Mouse (Mus musculus) megakaryocyte progenitor cell, adult 5-6 weeks (primary cell): ENCODE results near the gene Fmnl2. TPM values are rescaled to one million over a fixed set of nuclear protein-coding genes. Genes with fewer than 3 reads are reported as not detected.

ENCODE experiments used
- ATAC-seq: replicated peaks from 2 replicates; pipeline ENCODE4 v1.8.0; 2016; ENCODE audit warnings: mild to moderate bottlenecking, moderate TSS enrichment, inconsistent platforms; ENCODE audit not compliant: poor library complexity
- total RNA-seq, 2 experiments: library from RNA; stranded (forward) in 1 of 2; stranded (reverse) in 1 of 2; fragments of 157-497, 149-512 nt in 1 of 2; fragments of 200-1000 nt in 1 of 2; gene quantifications; 2 replicates each; pipeline versions ENCODE4 v1.2.3 to v1.2.4; 2015 to 2017

Fmnl2 gene
- total RNA-seq, 2 experiments from 2014 or later: 3.3 to 6.9 TPM

DNA sequence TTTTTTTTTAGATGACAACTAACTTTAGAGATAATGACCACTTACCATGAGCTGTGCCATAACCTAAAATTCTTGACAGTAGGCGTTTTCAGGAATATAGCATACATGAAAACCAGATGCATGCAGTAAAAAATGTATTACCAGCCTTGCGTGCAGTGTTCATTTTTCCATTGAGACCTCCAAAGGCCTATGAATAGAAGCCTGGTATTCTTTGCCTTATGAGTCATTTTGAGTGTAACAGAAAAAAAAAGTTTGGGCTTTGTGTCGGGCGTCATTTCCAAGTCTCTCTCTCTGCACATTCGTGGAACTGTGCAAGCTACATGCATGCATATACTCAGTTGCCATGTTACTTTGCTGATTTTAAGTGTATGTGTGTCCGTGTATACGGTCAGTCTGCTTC lies 123.5 kb downstream of the Fmnl2 start:
- ATAC-seq: no peak

DNA sequence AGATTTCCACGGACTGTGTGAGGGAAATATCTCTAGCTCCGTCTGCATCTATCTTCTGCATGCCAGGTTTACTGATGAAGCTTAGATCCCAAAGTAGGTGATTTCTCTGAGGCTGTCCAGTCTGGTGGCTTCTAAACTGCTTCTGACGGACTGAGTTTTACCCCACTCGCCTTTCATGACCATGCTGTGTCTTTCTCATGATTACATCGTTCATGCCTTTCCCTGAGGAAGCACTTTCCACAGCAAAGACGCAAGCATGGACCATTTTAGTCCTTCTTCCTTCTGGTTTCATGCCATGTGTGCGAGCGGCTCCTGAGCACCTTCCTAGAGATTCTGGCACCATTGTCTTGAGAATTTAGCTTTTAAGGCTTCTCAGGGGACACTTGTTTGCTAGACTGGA lies 123.9 kb downstream of the Fmnl2 start:
- ATAC-seq: no peak

DNA sequence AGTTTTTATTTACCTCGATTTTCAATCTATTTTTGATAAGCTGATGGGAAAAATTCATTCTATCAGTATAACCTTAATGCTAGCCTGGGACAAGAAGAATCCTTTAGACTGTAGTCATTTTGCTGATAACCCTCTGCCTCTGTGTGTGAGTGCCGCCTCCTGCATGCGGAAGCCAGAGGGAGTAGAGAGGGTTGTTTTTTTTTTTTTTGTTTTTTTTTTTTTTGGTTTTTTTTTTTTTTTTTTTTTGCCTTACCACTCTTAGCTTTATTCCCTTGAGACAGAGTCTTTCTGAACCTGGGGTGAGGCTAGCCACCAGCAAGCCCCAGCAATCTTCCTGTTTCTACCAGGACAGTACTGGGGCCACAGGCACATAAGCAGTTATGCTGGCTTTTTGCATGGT lies 124.8 kb downstream of the Fmnl2 start:
- no peak for ATAC-seq

- ATAC-seq: no peak
Observed at GRCm38 (mm10) chr2:52984556-52984955, 126.9 kb downstream of the Fmnl2 start.

DNA sequence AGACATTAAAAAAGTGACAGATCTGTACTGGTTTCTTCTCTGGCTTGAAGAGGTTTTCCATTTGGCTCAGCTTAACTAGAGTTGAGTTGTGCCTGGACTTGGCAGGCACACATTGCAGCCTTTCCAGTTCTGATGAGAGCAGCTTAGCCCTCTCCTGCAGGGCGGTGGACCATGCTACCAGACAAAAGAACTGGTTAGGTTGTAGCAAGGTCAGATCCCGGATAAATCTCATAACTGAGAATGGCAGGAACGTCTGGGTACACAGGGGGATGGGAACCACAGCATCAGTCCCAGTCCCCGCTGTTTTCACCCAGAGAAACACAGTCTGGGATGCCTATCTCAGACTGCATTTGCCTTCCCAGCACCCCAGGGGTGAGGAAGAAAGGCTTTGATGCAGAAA lies 127.5 kb downstream of the Fmnl2 start:
- no peak for ATAC-seq

- ATAC-seq: no peak
Observed at GRCm38 (mm10) chr2:52986354-52986753, 128.7 kb downstream of the Fmnl2 start.

DNA sequence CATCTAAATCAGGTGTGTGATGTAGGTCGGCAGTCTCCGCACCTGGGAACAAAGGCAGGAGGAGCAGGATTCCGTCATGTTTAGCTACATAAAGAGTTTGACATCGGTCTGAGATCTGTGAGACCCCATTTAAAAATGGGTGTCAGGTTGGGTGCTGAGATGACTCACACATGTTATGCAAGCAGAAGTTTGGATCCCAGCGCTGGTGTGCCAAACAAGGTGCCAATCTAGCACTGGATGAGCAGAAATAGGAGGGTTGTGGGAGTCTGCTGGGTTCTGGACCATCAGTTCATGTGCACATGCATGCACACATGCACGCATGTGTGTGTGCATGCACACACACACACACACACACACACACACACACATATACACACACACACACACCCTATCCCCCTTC lies 129.4 kb downstream of the Fmnl2 start:
- no peak for ATAC-seq

- ATAC-seq: no peak
Observed at GRCm38 (mm10) chr2:52987637-52988295, 130.1 kb downstream of the Fmnl2 start.

DNA sequence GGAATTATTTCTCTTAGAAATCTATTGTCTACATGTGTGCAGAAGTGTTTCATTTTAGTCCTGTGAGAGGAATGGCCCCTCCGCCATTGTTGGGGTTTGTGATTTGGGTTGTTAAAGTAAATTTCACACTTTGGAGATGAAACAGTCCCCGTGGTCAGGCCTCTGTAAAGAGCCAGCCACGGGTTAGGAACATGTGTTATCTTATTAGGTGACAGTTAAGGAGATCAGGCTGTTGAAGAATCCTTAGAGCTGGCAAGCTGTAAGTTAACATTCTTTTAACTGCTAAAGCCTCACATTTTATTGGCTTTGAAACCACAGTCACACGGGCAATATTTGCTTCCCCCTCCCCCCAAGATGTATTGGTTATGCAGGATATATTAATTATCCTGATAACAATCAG lies 131.7 kb downstream of the Fmnl2 start:
- no peak for ATAC-seq

- no peak for ATAC-seq
Observed at GRCm38 (mm10) chr2:52990874-52991687, 133.4 kb downstream of the Fmnl2 start.

DNA sequence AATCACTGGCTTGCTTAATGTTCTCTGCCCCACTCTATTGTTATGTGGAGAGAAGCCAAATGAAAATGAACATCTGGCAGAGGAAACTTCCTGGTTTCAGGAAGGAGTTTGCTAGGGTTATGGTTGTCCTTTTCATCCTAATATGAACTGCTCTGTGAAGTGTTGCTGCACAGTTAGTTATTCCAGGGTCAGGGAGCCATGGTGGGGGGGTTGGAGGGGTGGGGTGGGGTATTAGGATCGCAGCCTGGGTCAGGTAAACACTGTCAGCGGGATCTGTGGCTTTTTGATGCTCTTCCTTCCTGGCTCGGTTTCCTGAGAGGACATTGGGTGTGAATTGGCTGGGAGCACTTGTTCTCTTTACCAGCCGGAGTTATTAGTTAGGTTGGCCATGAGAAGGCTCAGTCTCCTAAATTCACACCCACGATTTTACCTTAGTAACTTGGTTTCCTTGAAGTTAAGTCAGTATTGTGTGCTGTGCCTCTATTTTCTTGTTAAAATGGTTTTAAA lies 134.1 kb downstream of the Fmnl2 start:
- ATAC-seq: no peak

- peak; percentile 50; the same call in 1 of the 2 replicates for ATAC-seq
Observed at GRCm38 (mm10) chr2:52993241-52993640, 135.6 kb downstream of the Fmnl2 start.

DNA sequence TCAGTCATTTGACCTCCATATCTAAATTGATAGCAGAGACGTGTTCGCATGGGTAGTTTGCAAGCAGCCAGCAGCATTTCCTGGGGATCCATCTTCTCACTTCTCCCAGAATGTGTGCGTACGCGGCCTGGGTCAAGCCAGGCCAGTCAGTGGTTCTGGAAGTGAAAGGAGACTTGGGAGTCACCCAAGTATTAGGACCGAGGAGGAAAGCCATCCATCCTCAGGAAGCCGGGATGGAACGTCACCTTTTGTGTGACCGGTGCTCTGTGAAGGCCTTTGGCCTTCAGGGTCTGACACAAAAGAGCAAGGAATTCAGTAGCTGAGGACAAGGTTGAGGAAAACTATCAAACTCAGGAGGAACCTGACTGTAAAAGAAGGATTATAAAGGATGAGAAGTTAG lies 136.9 kb downstream of the Fmnl2 start:
- no peak for ATAC-seq

DNA sequence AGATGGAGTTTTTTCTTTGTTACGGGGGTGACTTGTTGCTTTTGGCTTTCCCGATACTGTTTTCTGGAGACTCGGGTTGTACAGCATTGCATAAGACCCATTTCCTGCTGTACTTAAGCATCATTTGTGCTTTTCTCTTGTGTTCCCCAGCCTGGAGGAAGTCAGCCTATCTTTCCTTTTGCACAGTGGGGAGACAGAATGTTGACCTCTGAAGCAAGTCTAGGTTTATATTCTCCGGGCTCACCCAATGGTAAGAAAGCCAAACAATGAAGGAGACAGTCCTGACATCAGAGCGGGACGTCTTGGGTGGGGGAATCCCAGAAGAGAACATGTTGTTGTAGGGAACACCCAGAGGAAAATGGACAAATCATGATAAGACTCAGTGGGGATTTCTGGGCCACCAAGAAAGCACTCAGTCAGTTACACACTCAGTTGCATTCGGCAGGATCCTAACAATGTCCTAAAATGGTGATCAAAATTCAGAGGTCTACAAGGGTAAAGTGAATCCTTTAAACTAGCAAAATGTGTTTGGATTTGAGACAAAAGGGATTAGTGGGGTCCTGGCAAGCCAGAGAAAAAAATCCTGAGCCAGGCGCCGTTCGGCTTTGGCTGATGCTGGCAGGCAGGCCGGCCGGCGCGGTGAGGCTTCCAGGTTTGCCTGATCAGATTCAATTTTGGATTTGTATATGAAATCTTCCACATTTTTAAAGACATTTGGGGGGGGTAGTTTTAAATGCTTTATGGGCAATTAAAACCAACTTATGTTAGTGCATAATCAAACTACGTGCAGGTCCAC lies 140.5 kb downstream of the Fmnl2 start:
- ATAC-seq: peak; percentile 52

- peak; percentile 83 for ATAC-seq
Observed at GRCm38 (mm10) chr2:52999524-52999969, 141.9 kb downstream of the Fmnl2 start.

- no peak for ATAC-seq
Observed at GRCm38 (mm10) chr2:53000446-53000845, 142.8 kb downstream of the Fmnl2 start.

GRCm38 (mm10) chr2:53006161-53006560 lies 148.5 kb downstream of the Fmnl2 start:
- no peak for ATAC-seq

DNA sequence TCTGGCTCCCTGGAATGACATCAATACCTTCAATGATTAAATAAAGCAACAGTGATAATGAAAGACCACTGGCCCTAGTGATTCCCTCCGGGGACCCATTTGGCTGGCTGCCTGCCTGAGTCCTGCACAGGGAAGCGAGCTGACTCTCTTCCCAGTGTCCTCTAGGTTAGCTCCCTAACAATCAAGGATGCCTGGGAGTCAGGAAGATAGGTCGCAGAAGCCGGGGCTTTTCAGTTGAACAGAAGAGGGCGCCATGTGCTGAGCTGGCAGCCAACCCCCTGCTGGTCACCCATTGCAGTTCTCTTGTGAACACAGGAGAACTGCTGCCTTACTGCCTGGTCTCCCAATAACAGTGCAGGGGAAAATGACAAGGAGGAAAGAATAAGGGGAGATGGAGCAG lies 149.5 kb downstream of the Fmnl2 start:
- ATAC-seq: peak; percentile 93

DNA sequence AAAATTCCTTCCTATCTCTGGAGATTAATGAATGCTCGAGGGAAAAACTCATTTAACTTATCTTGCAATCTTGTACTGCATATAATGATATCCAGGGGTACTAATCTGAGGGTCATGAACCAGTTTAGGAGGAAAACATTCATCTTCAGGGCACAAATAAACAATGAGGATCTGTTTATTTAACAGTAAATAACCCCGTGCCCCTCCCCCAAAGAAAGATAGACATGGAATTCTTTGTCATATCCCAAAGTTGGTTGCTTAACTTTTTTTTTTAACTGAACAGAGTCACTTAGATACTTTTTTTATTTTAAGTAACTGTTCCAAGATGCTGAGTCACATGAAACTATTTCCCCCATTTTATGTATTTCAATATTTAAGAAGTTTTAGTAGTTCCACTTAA lies 155.4 kb downstream of the Fmnl2 start:
- ATAC-seq: no peak

DNA sequence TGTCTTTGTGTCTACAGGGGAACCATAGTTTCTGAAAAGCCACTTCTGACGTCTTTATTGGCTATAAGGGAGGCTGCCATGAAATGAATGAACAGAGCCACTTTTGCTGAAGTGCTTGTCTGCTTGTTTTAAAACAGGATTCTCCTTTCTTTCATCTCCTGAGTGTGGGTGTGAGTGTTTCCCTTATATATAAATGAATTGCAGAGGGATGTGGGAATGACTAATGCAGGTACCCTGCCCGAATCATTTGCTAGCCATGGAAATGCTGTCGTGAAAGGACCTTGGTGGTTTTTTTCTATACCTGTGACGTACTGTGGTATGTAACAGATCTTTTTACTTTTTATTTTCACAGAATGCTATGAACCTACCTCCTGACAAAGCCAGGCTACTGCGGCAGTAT lies 156.8 kb downstream of the Fmnl2 start:
- no peak for ATAC-seq

- no peak for ATAC-seq
Observed at GRCm38 (mm10) chr2:53022982-53023381, 165.3 kb downstream of the Fmnl2 start.
